Mouse (Mus musculus): ENCODE data around the gene Lhfp. TPM values are rescaled to one million over a fixed set of nuclear protein-coding genes. Genes with fewer than 3 reads are reported as not detected.

The Lhfp gene
- polyA plus RNA-seq, 1 experiment from 2014 or later = 5.5 TPM

- no peak for ATAC-seq (ENCODE audit: low read depth)
- H3K27me3 ChIP-seq (ENCODE audit: control insufficient read depth, insufficient read depth, low read depth, low read length) = no peaks in the 10 kb centered on the region
- no peak overlapping the region for H3K27ac ChIP-seq (ENCODE audit: low read length)
- no peak overlapping the region for H3K4me2 ChIP-seq (ENCODE audit: low read depth, low read length)
- H3K4me1 ChIP-seq (ENCODE audit: control insufficient read depth, low read depth, low read length) = no peaks in the 10 kb centered on the region
- H3K4me3 ChIP-seq (ENCODE audit: low read depth, low read length) = no peak overlapping the region
- 71% methylated on average over 8 of the region's 8 CpGs for WGBS (ENCODE audit: insufficient replicate concordance)
- H3K9ac ChIP-seq (ENCODE audit: low read depth, low read length) = no peak overlapping the region
- no peaks in the 10 kb centered on the region for H3K36me3 ChIP-seq (ENCODE audit: control insufficient read depth, insufficient read depth)
- H3K9me3 ChIP-seq (replicated peaks; ENCODE audit: control insufficient read depth, low read length) = no peaks in the 10 kb centered on the region
These were observed 84.2 kb downstream of the Lhfp start for GRCm38 (mm10) chr3:53125495-53125894.

DNA sequence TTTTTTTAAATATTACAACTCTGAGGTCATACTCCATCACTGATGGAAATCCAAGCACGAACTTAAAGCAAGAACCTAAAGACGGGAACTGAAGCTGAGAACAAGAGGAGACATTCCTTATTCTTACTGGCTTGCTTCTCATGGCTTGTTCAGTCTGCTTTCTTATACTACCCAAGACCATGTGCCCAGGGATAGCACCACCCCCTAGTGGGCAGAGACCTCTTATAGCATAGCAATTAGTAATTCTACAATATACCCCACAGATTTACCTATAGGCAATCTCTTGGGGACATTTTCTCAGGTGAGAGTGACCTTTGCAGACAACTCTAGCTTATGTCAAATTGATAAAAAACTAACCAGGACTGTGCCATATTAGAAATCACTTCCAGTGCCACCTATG lies 97.5 kb downstream of the Lhfp start:
- no peak for ATAC-seq (ENCODE audit: low read depth)
- no peak overlapping the region for H3K4me2 ChIP-seq (ENCODE audit: low read depth, low read length)
- H3K27ac ChIP-seq (ENCODE audit: low read length) = no peak overlapping the region
- no peaks in the 10 kb centered on the region for H3K4me1 ChIP-seq (ENCODE audit: control insufficient read depth, low read depth, low read length)
- no peaks in the 10 kb centered on the region for H3K27me3 ChIP-seq (ENCODE audit: control insufficient read depth, insufficient read depth, low read depth, low read length)
- H3K9ac ChIP-seq (ENCODE audit: low read depth, low read length) = no peak overlapping the region
- H3K4me3 ChIP-seq (ENCODE audit: low read depth, low read length) = no peak overlapping the region
- 48% methylated on average over 2 of the region's 2 CpGs for WGBS (ENCODE audit: insufficient replicate concordance)
- no peaks in the 10 kb centered on the region for H3K9me3 ChIP-seq (replicated peaks; ENCODE audit: control insufficient read depth, low read length)
- H3K36me3 ChIP-seq (ENCODE audit: control insufficient read depth, insufficient read depth) = no peaks in the 10 kb centered on the region

- no peak overlapping the region for H3K27ac ChIP-seq (ENCODE audit: low read length)
- no peaks in the 10 kb centered on the region for H3K9me3 ChIP-seq (replicated peaks; ENCODE audit: control insufficient read depth, low read length)
- H3K36me3 ChIP-seq (ENCODE audit: control insufficient read depth, insufficient read depth) = no peaks in the 10 kb centered on the region
- no peak overlapping the region for H3K4me3 ChIP-seq (ENCODE audit: low read depth, low read length)
- ATAC-seq (ENCODE audit: low read depth) = no peak
- no peak overlapping the region for H3K9ac ChIP-seq (ENCODE audit: low read depth, low read length)
- no peaks in the 10 kb centered on the region for H3K27me3 ChIP-seq (ENCODE audit: control insufficient read depth, insufficient read depth, low read depth, low read length)
- no peak overlapping the region for H3K4me2 ChIP-seq (ENCODE audit: low read depth, low read length)
- H3K4me1 ChIP-seq (ENCODE audit: control insufficient read depth, low read depth, low read length) = no peaks in the 10 kb centered on the region
These were observed 97.9 kb downstream of the Lhfp start for GRCm38 (mm10) chr3:53139205-53139604.

- Histone ChIP-seq H3K27me3 (ENCODE audit: control insufficient read depth, insufficient read depth, low read depth, low read length) (no peaks in the 10 kb centered on the region), H3K4me1 (ENCODE audit: control insufficient read depth, low read depth, low read length) (no peaks in the 10 kb centered on the region), H3K4me3 (ENCODE audit: low read depth, low read length) (no peak overlapping the region), H3K9ac (ENCODE audit: low read depth, low read length) (no peak overlapping the region), H3K4me2 (ENCODE audit: low read depth, low read length) (no peak overlapping the region), H3K36me3 (ENCODE audit: control insufficient read depth, insufficient read depth) (no peaks in the 10 kb centered on the region), H3K9me3 (replicated peaks; ENCODE audit: control insufficient read depth, low read length) (no peaks in the 10 kb centered on the region), H3K27ac (ENCODE audit: low read length) (no peak overlapping the region)
- no peak for ATAC-seq (ENCODE audit: low read depth)
- 52% methylated on average over 5 of the region's 5 CpGs for WGBS (ENCODE audit: insufficient replicate concordance)
These were observed 98.3 kb downstream of the Lhfp start for GRCm38 (mm10) chr3:53139642-53140041.

DNA sequence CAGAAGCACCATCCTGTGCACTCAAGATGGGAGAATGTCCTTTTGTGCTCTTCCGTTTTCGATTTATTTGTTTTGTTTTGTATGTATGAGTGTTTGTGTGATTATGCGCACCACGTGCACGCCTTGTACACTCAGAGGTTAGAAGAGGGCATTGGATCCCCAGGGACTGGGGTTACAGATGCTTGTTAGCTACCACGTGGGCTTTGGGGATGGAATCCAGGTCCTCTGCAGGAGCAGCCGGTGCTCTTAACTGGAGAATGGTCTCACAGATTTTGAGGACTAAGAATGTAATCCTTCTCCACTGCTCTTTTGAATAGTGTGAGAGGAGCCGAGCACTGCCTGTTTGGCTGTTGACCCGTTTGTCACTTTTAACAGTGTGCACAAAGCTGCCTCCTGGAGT lies 101.2 kb downstream of the Lhfp start:
- no peaks in the 10 kb centered on the region for H3K4me1 ChIP-seq (ENCODE audit: control insufficient read depth, low read depth, low read length)
- no peak overlapping the region for H3K4me3 ChIP-seq (ENCODE audit: low read depth, low read length)
- H3K9me3 ChIP-seq (replicated peaks; ENCODE audit: control insufficient read depth, low read length) = no peaks in the 10 kb centered on the region
- no peaks in the 10 kb centered on the region for H3K36me3 ChIP-seq (ENCODE audit: control insufficient read depth, insufficient read depth)
- no peak overlapping the region for H3K9ac ChIP-seq (ENCODE audit: low read depth, low read length)
- no peak overlapping the region for H3K4me2 ChIP-seq (ENCODE audit: low read depth, low read length)
- H3K27me3 ChIP-seq (ENCODE audit: control insufficient read depth, insufficient read depth, low read depth, low read length) = no peaks in the 10 kb centered on the region
- no peak overlapping the region for H3K27ac ChIP-seq (ENCODE audit: low read length)
- WGBS (ENCODE audit: insufficient replicate concordance) = 71% methylated on average over 9 of the region's 9 CpGs
- ATAC-seq (ENCODE audit: low read depth) = no peak

DNA sequence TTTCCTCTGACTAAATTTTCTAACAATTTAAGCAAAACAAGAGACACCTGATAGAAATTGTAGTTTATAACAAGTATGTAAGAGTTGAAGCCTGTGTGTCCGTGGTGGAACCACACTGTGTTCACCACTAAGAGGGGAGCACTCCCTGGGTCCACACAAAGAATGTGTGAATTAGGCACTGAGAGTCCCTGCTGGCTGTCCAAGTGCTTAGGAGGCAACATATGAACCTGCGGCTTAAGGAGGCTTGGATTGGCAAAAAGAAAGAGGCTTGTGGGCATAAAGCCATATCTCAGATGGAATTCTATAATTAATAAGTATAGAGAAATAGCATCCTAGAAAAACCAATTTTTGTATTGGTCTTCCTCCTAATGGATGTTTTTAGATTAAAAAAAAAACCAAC lies 104.2 kb downstream of the Lhfp start:
- Histone ChIP-seq H3K4me2 (ENCODE audit: low read depth, low read length) (no peak overlapping the region), H3K4me3 (ENCODE audit: low read depth, low read length) (no peak overlapping the region), H3K27me3 (ENCODE audit: control insufficient read depth, insufficient read depth, low read depth, low read length) (no peaks in the 10 kb centered on the region), H3K36me3 (ENCODE audit: control insufficient read depth, insufficient read depth) (no peaks in the 10 kb centered on the region), H3K4me1 (ENCODE audit: control insufficient read depth, low read depth, low read length) (no peaks in the 10 kb centered on the region), H3K27ac (ENCODE audit: low read length) (no peak overlapping the region), H3K9ac (ENCODE audit: low read depth, low read length) (no peak overlapping the region), H3K9me3 (replicated peaks; ENCODE audit: control insufficient read depth, low read length) (no peaks in the 10 kb centered on the region)
- WGBS (ENCODE audit: insufficient replicate concordance) = 63% methylated on average over 2 of the region's 2 CpGs
- ATAC-seq (ENCODE audit: low read depth) = no peak

- Histone ChIP-seq H3K36me3 (ENCODE audit: control insufficient read depth, insufficient read depth) (no peaks in the 10 kb centered on the region), H3K4me3 (ENCODE audit: low read depth, low read length) (no peak overlapping the region)
- 58% methylated on average over 5 of the region's 5 CpGs for WGBS (ENCODE audit: insufficient replicate concordance)
These were observed 104.6 kb downstream of the Lhfp start for GRCm38 (mm10) chr3:53145946-53146345.

GRCm38 (mm10) chr3:53147001-53147400 lies 105.7 kb downstream of the Lhfp start:
- Histone ChIP-seq H3K4me3 (ENCODE audit: low read depth, low read length) (no peak overlapping the region), H3K27ac (ENCODE audit: low read length) (no peak overlapping the region), H3K36me3 (ENCODE audit: control insufficient read depth, insufficient read depth) (no peaks in the 10 kb centered on the region), H3K27me3 (ENCODE audit: control insufficient read depth, insufficient read depth, low read depth, low read length) (no peaks in the 10 kb centered on the region), H3K9me3 (replicated peaks; ENCODE audit: control insufficient read depth, low read length) (no peaks in the 10 kb centered on the region), H3K4me2 (ENCODE audit: low read depth, low read length) (no peak overlapping the region), H3K9ac (ENCODE audit: low read depth, low read length) (no peak overlapping the region), H3K4me1 (ENCODE audit: control insufficient read depth, low read depth, low read length) (no peaks in the 10 kb centered on the region)
- WGBS (ENCODE audit: insufficient replicate concordance) = 63% methylated on average over 5 of the region's 5 CpGs
- no peak for ATAC-seq (ENCODE audit: low read depth)

More at GRCm38 (mm10) chr3:53145946-53146345, 104.6 kb downstream of the Lhfp start:
- no peak overlapping the region for H3K4me2 ChIP-seq (ENCODE audit: low read depth, low read length)
- no peaks in the 10 kb centered on the region for H3K9me3 ChIP-seq (replicated peaks; ENCODE audit: control insufficient read depth, low read length)
- ATAC-seq (ENCODE audit: low read depth) = no peak
- no peak overlapping the region for H3K9ac ChIP-seq (ENCODE audit: low read depth, low read length)
- no peak overlapping the region for H3K27ac ChIP-seq (ENCODE audit: low read length)
- H3K27me3 ChIP-seq (ENCODE audit: control insufficient read depth, insufficient read depth, low read depth, low read length) = no peaks in the 10 kb centered on the region
- H3K4me1 ChIP-seq (ENCODE audit: control insufficient read depth, low read depth, low read length) = no peaks in the 10 kb centered on the region

DNA sequence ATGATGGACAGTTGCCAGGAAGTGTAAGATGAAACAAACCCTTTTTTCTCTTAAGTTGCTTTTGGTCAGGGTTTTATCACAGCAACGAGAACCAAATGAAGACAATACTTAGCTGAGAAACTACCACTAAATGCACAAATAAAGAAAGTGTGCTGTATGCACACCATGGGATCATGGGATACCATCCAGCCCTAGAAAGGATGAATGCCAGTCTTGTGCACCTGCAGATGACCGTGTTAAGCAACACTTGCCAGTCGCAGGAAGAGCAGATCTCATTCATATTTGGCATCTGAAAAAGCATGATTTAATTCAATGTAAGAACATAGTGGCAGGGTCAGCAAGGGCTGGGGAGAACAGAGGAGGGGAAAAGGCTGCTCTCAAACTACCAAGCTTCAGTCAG lies 107.4 kb downstream of the Lhfp start:
- no peaks in the 10 kb centered on the region for H3K27me3 ChIP-seq (ENCODE audit: control insufficient read depth, insufficient read depth, low read depth, low read length)
- no peak overlapping the region for H3K4me3 ChIP-seq (ENCODE audit: low read depth, low read length)
- no peak for ATAC-seq (ENCODE audit: low read depth)
- no peaks in the 10 kb centered on the region for H3K4me1 ChIP-seq (ENCODE audit: control insufficient read depth, low read depth, low read length)
- H3K9me3 ChIP-seq (replicated peaks; ENCODE audit: control insufficient read depth, low read length) = no peaks in the 10 kb centered on the region
- WGBS (ENCODE audit: insufficient replicate concordance) = 61% methylated on average over 3 of the region's 3 CpGs
- H3K27ac ChIP-seq (ENCODE audit: low read length) = no peak overlapping the region
- H3K4me2 ChIP-seq (ENCODE audit: low read depth, low read length) = no peak overlapping the region
- no peaks in the 10 kb centered on the region for H3K36me3 ChIP-seq (ENCODE audit: control insufficient read depth, insufficient read depth)
- no peak overlapping the region for H3K9ac ChIP-seq (ENCODE audit: low read depth, low read length)
